Comparison of ENCODE assay signal across 11 mouse cellular contexts in the genomic region with DNA sequence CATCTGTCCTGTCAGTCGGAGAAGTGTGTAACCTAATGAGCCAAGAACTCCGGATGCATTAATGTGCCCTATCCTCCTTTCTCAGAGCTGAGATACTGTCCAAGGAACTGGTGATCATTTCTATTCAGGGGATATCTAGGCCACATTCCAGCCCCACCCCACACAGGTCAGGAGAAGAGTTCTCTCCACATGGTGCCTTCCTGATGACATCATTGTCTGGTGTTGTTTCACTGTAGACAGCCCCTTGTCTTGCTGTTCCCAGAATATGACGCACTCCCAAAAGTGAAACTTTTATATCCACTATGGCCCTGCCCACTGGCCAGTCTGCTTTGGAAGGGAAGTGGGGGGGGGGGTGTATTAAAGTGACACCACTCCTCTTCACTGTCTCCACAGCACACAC. TPM values are rescaled to one million over a fixed set of nuclear protein-coding genes. Genes with fewer than 3 reads are reported as not detected.
A peak's percentile ranks its signal among the peaks of the same experiment; 100 is the strongest.
DNase-seq lines count a peak whose midpoint lies in the region; ATAC-seq and TF ChIP-seq lines count a peak whose summit lies in the region.
"Had no signal": no experiment of that assay in that cellular context is flagged by ENCODE, and none has a peak within 500 bp of the region (broad histone marks: within the 10 kb centered on the region; RNA-seq: fewer than 3 reads in every experiment).

No protein-coding gene starts in this region.

- no peak overlapping the region for H3K9ac ChIP-seq in limb, embryonic 12.5 days (replicated peaks)
- H3K9ac ChIP-seq in heart, embryonic 16.5 days (ENCODE audit: low read length) = no peak overlapping the region
- no peak overlapping the region for H3K9ac ChIP-seq in stomach, postnatal 0 days (ENCODE audit: low read length)
- H3K9ac ChIP-seq: forebrain, embryonic 15.5 days; liver, embryonic 15.5 days had no signal

- TF ChIP-seq CTCF in stomach, postnatal 0 days (IDR thresholded peaks at IDR 0.05; ENCODE audit: low read depth) = no peak

- H3K9me3 ChIP-seq in limb, embryonic 12.5 days = no peaks in the 10 kb centered on the region
- no peaks in the 10 kb centered on the region for H3K9me3 ChIP-seq in limb, embryonic 10.5 days (replicated peaks)
- no peaks in the 10 kb centered on the region for H3K9me3 ChIP-seq in heart, embryonic 16.5 days (replicated peaks; ENCODE audit: control insufficient read depth, low read length)
- H3K9me3 ChIP-seq in stomach, postnatal 0 days (ENCODE audit: control insufficient read depth, low read length) = no peaks in the 10 kb centered on the region
- H3K9me3 ChIP-seq: forebrain, embryonic 15.5 days; liver, embryonic 15.5 days had no signal

- H3K4me1 ChIP-seq in limb, embryonic 12.5 days (replicated peaks) = peaks cover 2% of the 10 kb centered on the region; the same call in 1 of the 2 replicates
- peaks cover 6% of the 10 kb centered on the region; the same call in 1 of the 2 replicates for H3K4me1 ChIP-seq in limb, embryonic 10.5 days
- peaks cover 6% of the 10 kb centered on the region; the same call in 1 of the 2 replicates for H3K4me1 ChIP-seq in heart, embryonic 16.5 days (ENCODE audit: control insufficient read depth, insufficient read depth, low read length)
- no peaks in the 10 kb centered on the region for H3K4me1 ChIP-seq in stomach, postnatal 0 days (replicated peaks; ENCODE audit: control insufficient read depth, insufficient read depth)
- H3K4me1 ChIP-seq: forebrain, embryonic 15.5 days; liver, embryonic 15.5 days had no signal

- no peaks in the 10 kb centered on the region for H3K27me3 ChIP-seq in limb, embryonic 12.5 days
- no peaks in the 10 kb centered on the region for H3K27me3 ChIP-seq in limb, embryonic 10.5 days (ENCODE audit: low read depth, poor library complexity, severe bottlenecking)
- no peaks in the 10 kb centered on the region for H3K27me3 ChIP-seq in heart, embryonic 16.5 days (ENCODE audit: control insufficient read depth, insufficient read depth, low read length)
- H3K27me3 ChIP-seq in stomach, postnatal 0 days (ENCODE audit: control insufficient read depth, insufficient read depth, low read length) = no peaks in the 10 kb centered on the region
- H3K27me3 ChIP-seq: forebrain, embryonic 15.5 days; liver, embryonic 15.5 days had no signal

- WGBS in limb, embryonic 12.5 days = 78% methylated on average over 3 of the region's 3 CpGs
- WGBS in limb, embryonic 10.5 days = 92% methylated on average over 3 of the region's 3 CpGs
- 51% methylated on average over 3 of the region's 3 CpGs for WGBS in heart, embryonic 16.5 days
- 78% methylated on average over 3 of the region's 3 CpGs for WGBS in stomach, postnatal 0 days

- H3K4me2 ChIP-seq in limb, embryonic 12.5 days = no peak overlapping the region
- H3K4me2 ChIP-seq in heart, embryonic 16.5 days (ENCODE audit: low read depth, low read length) = peak overlapping the region; percentile 15; the same call in 1 of the 2 replicates
- no peak overlapping the region for H3K4me2 ChIP-seq in stomach, postnatal 0 days (replicated peaks; ENCODE audit: low read depth)
- H3K4me2 ChIP-seq: forebrain, embryonic 15.5 days; liver, embryonic 15.5 days had no signal

- peak; percentile 42; the same call in 1 of the 2 replicates for ATAC-seq in limb, embryonic 12.5 days (ENCODE audit: insufficient number of reproducible peaks, insufficient read depth, low FRiP score, low TSS enrichment, low read depth)
- ATAC-seq in heart, embryonic 16.5 days (replicated peaks; ENCODE audit: extremely low read depth, insufficient read depth, low FRiP score) = peak; percentile 67
- ATAC-seq in stomach, postnatal 0 days (ENCODE audit: low FRiP score, low TSS enrichment) = no peak
- ATAC-seq: forebrain, embryonic 15.5 days; intestine, postnatal 0 days had no signal

- H3K27ac ChIP-seq in limb, embryonic 12.5 days = no peak overlapping the region
- no peak overlapping the region for H3K27ac ChIP-seq in limb, embryonic 10.5 days
- no peak overlapping the region for H3K27ac ChIP-seq in heart, embryonic 16.5 days (ENCODE audit: low read length)
- no peak overlapping the region for H3K27ac ChIP-seq in stomach, postnatal 0 days (replicated peaks)
- H3K27ac ChIP-seq: forebrain, embryonic 15.5 days; liver, embryonic 15.5 days had no signal

- peak; percentile 5 for DNase-seq in adrenal gland, postnatal 14 days
- no peak for DNase-seq in adrenal gland, adult 18-20 months (ENCODE audit: low spot score in 2 of 2)
- DNase-seq in limb, embryonic 10.5 days (ENCODE audit: low spot score) = no peak
- peak; percentile 28 for DNase-seq in lung, postnatal 36 days
- no peak for DNase-seq in urinary bladder, postnatal 4 days (ENCODE audit: low spot score in 2 of 2)
- no peak for DNase-seq in stomach, postnatal 0 days (ENCODE audit: low spot score)

- no peak overlapping the region for H3K4me3 ChIP-seq in limb, embryonic 12.5 days (replicated peaks)
- H3K4me3 ChIP-seq in limb, embryonic 10.5 days = no peak overlapping the region
- no peak overlapping the region for H3K4me3 ChIP-seq in heart, embryonic 16.5 days (ENCODE audit: low read length)
- H3K4me3 ChIP-seq in stomach, postnatal 0 days (ENCODE audit: low read depth, low read length) = no peak overlapping the region
- H3K4me3 ChIP-seq: forebrain, embryonic 15.5 days; liver, embryonic 15.5 days had no signal

- TF ChIP-seq EP300 in stomach, postnatal 0 days (optimal IDR thresholded peaks at IDR 0.05) = no peak

- H3K36me3 ChIP-seq in limb, embryonic 12.5 days = 0 out of 2 replicates have a peak, but pooled peaks cover 2% of the 10 kb centered on the region
- no peaks in the 10 kb centered on the region for H3K36me3 ChIP-seq in limb, embryonic 10.5 days
- no peaks in the 10 kb centered on the region for H3K36me3 ChIP-seq in heart, embryonic 16.5 days (ENCODE audit: control insufficient read depth, insufficient read depth)
- H3K36me3 ChIP-seq in stomach, postnatal 0 days (ENCODE audit: control insufficient read depth, insufficient read depth, low read length) = no peaks in the 10 kb centered on the region
- H3K36me3 ChIP-seq: liver, embryonic 15.5 days had no signal

RNA-seq across cellular contexts. Expression of a gene that starts 58.4 kb away (rescaled TPM):
- 10.5 and 11.4 TPM in 2 replicates for total RNA-seq in adrenal gland, postnatal 14 days (2021)
- 10 to 100 TPM in 1 of 2 experiments, 1 to 10 TPM in 1; 8.4 to 10.2 TPM for total RNA-seq in adrenal gland, adult 18-20 months (2021)
- polyA plus RNA-seq in limb, embryonic 12.5 days (2016; fragmentation: Nextera tagmentation; extraction: Ambion mirVana) = 1.1 and 1.9 TPM in 2 replicates
- polyA plus RNA-seq in limb, embryonic 10.5 days (2016; fragmentation: Nextera tagmentation; extraction: Ambion mirVana) = 0.98 and 1.4 TPM in 2 replicates
- polyA plus RNA-seq in heart, embryonic 16.5 days (2015; fragmentation: Nextera tagmentation; extraction: Ambion mirVana) = 5.2 and 6.4 TPM in 2 replicates
- 18.7 and 22.3 TPM in 2 replicates for polyA plus RNA-seq in stomach, postnatal 0 days (2015; fragmentation: Nextera tagmentation; extraction: Ambion mirVana)

Comparison
In these comparisons a context has a peak if more than half of its experiments do, and no peak if none do; other contexts are left out.
1. DNase-seq: peak in adrenal gland, postnatal 14 days (single experiment) and lung, postnatal 36 days (single experiment); none in adrenal gland, adult 18-20 months (0 of 2), limb, embryonic 10.5 days (single experiment), urinary bladder, postnatal 4 days (0 of 2) and stomach, postnatal 0 days (single experiment).